Mouse (Mus musculus) heart, postnatal 10 days (tissue): Measurements from ENCODE around the gene Bcl2a1d. TPM values are rescaled to one million over a fixed set of nuclear protein-coding genes. Genes with fewer than 3 reads are reported as not detected.
"Not testable (repeated sequence)": the region's sequence is repeated elsewhere in the genome, so short reads cannot be mapped to it uniquely, and the experiment has no call there.

ENCODE experiments used
- DNase-seq, 2 experiments: peaks; one replicate each; pipeline ENCODE4 v3.0.0; 2021
- intact Hi-C: fragments of 180-260 bp; cut with DNase I; formaldehyde crosslinking; loops from one replicate; pipeline ENCODE4 v1.15.1; 2025
- total RNA-seq, 2 experiments: library from RNA; stranded (reverse); gene quantifications; 2 replicates each; pipeline ENCODE4 v1.2.3; 2021

Gene Bcl2a1d
- under 1 TPM; 0.52 to 0.60 TPM for total RNA-seq

DNA sequence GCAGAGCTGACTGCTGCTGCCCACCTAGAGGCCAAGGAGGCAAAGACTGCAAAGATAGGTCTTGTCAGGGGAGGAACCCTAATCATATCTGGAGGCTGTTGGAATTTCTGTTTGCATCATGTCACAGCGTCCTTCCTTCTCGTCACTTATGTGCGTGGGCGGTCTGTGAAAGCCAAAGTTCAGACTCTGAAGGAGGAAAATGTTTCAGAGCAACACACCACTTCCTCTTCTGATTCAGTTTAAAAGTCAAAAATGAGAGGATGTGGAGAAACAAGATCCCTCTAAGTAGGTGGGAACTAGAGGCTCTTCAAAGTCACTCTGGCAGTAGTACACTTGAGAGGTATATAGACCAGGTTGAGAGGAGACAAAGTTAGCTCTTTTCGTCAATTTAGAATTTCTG, at the start of gene Bcl2a1d:
Gene Bcl2a1d (minus strand): TSS at position 187 of the 400 bp plus-strand sequence.
- peak in 1 of 2 experiments; percentile 18 for DNase-seq
- intact Hi-C loops: not testable (repeated sequence)

DNA sequence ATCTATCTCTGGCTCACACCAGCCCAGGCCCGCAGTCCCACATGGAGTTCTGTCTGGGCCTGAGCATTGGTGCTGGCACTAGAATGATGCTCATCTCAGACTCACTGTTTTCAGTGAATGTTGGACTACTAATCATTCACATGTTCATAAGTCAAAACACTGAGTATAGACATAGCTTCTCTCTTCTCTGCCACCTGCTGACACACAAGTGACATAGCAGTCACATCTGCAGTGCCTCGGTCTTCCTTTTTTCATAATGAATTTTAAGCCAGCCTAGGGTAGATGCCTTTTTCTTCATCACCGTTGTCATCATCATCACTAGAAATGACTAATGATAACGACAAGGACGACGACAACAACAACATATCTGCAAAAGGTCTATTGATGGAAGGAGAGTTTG, 38.5 kb upstream of the Bcl2a1d start:
- DNase-seq, intact Hi-C loops: not testable (repeated sequence)

- intact Hi-C loops, DNase-seq: not testable (repeated sequence)
These were observed 37.8 kb upstream of the Bcl2a1d start for GRCm38 (mm10) chr9:88769470-88769869.

DNA sequence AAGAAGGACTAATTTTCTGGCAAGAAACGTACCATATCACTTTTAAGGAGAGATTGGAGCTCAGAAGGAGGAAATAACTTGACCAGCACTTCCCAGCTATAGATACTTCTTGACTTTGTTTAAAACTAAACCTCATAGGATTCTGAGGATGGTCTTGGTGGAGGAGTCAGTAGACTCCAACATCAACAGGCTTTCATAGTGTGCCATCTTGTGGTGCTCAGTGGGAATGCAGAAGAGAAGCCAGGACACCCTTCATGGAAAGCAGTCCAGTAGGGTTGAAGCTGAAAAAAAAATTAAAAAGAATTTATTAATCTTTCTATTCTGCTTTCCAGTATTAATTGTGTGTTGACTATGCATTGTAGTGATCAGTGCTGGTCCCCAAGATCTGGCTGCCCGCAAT, 15.0 kb upstream of the Bcl2a1d start:
- intact Hi-C loops: not testable (repeated sequence)
- peak; percentile 38 to 54 for DNase-seq

DNA sequence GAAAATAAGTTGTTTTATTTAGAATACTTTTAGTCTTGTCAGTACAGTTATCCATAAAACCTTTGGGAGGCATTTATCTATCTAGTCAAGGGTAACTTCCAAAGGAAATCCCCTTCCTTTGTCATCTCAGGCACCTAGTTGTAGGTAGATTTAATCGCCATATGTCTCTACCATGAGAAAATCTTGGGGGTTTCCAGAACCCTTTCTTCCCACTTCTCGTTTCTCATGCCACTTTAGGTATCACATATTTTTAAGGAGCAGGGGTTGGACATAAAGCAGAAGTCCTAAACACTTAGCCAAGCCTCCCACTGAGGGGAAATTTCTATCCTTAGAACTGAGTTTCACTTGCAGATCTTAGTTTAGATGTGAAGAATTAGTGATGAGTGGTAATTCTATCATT, 14.3 kb upstream of the Bcl2a1d start:
- intact Hi-C loops, DNase-seq: not testable (repeated sequence)

- intact Hi-C loops, DNase-seq: not testable (repeated sequence)
These were observed 3.6 kb upstream of the Bcl2a1d start for GRCm38 (mm10) chr9:88735289-88735688.

DNA sequence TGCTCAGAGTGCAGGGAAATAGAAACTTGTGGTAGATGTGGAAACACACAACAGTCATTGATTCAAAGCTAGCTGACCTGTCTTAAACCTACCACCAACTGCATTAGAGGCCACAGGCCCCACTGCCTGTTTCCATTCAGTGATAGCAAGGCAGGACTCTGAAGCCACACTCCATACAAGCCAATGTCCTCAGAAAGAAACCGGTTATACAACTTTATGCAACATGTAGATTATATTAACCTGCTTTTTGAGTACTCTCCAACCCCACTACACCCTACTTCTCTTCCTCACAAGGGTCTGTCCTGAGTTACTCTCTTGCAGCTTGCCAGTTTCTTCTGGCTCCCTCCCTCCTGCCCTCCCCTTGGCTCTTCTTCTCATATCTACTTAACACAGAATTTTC, 1.5 kb upstream of the Bcl2a1d start:
- intact Hi-C loops, DNase-seq: not testable (repeated sequence)

DNA sequence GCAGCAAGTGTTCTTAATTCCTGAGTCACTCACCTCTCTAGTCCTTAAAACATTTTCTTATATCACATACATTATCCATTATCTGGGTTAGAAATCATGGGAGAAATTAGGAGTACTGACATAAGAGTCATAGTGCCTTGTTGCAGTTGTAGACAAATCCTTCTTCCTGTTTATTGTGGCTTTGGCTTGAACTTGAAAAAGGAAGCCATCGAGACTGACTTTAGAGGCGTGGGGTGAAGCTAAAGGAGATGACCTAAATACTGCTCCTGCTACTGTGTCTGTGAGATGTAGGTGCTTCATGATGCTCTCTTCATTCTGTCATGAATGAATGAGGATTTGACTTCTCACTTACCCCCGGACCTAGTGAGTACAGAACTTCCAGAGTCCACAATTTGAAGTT, 620 bp upstream of the Bcl2a1d start:
- DNase-seq, intact Hi-C loops: not testable (repeated sequence)

DNA sequence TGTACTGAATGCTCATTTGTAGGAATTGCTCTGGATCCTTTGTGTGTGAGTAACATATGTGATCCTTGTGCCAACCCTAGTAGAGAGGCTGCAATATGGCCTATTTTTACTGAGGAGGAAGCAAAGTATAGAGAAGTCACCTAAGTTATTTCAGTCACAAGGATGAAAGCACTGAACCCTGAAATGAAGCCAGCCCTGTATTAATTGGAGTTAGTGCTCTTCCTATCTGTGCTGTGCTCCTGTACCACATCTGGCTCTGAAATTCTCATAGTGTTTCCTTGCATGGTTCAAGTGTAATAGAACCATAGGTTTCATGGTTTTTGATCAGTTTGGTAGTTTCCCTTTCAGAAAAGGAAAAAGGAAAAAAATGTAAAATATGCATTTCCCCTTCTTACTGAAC, 3.4 kb downstream of the Bcl2a1d start:
- DNase-seq, intact Hi-C loops: not testable (repeated sequence)

GRCm38 (mm10) chr9:88721628-88722027, 10.1 kb downstream of the Bcl2a1d start:
- DNase-seq, intact Hi-C loops: not testable (repeated sequence)

GRCm38 (mm10) chr9:88719989-88720537, 11.7 kb downstream of the Bcl2a1d start, which contains the start of gene Mthfsl:
Mthfsl (minus strand) TSS chr9:88720296.
- peak; percentile 57 to 61 for DNase-seq
- intact Hi-C loops: loop anchor here (10.0 kb wide), 1 partner anchor 175 kb away; the partner anchor contains the start of gene Zfp949

GRCm38 (mm10) chr9:88719073-88719921, 12.4 kb downstream of the Bcl2a1d start:
- intact Hi-C loops: loop anchor here (10.0 kb wide), 1 partner anchor 174 kb away; the partner anchor contains the start of gene Zfp949
- DNase-seq: peak; percentile 49 to 50

DNA sequence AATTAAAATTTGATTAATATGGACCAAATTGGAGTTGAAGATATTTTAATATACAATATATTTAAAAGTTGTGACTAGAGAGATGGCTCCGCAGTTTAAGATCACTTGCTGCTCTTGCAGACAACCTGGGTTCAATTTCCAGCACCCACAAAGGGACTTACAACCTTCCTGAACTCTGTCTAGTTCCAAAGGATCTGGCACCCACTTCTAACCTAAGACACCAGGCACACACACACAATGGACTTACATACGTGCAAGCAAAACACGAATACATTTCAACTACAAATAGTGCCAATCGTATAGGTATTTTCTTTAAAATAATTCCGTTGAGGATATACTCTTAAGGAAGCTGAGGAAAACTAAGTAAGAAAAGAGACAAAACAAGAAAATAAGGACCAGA, 13.1 kb downstream of the Bcl2a1d start:
- intact Hi-C loops: loop anchor here (10.0 kb wide), 1 partner anchor 174 kb away; the partner anchor contains the start of gene Zfp949
- peak in 1 of 2 experiments; percentile 30 for DNase-seq

DNA sequence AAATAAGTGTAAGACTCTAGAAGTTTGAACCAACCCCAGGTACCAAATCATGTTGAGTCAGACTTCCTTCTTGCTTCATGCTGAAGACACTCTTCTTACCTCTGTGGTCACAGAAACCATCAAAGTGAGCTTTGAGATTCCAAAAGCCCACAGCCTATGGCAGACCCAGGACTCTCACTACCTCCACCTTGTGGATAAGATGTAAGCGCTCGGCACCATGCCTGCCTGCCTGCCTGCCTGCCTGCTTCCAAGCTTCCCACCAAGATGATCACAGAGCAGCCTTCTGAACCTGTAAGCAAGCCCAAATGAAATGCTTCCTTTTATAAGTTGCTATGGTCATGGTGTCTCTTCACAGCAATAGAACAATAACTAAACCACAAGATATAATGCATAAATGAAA, 13.6 kb downstream of the Bcl2a1d start:
- intact Hi-C loops: loop anchor here (10.0 kb wide), 1 partner anchor 173 kb away; the partner anchor contains the start of gene Zfp949

DNA sequence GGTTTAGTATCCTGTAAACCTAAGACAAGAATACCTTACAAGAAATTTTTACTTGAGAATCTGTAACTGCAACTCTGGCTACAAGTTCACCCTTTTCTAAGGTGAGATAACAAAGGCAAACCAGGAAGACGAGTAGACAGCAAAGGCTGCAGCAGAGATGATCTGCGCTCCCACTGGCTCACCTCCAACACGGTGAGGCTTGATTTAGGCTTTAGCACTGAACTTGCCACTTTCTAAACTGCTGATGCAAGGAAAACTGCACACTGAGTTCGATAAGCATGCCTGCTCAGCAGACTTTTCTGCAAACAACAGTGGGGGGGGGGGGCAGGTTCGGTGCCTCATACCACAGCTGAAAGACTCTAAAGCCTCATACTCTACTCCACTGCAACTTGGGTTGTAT, 17.2 kb downstream of the Bcl2a1d start:
- DNase-seq: not testable (repeated sequence)
- intact Hi-C loops: loop anchor here (10.0 kb wide), 1 partner anchor 170 kb away; the partner anchor contains the start of gene Zfp949

More for the DNA sequence above, 13.6 kb downstream of the Bcl2a1d start:
- DNase-seq: peak; percentile 33 to 58

DNA sequence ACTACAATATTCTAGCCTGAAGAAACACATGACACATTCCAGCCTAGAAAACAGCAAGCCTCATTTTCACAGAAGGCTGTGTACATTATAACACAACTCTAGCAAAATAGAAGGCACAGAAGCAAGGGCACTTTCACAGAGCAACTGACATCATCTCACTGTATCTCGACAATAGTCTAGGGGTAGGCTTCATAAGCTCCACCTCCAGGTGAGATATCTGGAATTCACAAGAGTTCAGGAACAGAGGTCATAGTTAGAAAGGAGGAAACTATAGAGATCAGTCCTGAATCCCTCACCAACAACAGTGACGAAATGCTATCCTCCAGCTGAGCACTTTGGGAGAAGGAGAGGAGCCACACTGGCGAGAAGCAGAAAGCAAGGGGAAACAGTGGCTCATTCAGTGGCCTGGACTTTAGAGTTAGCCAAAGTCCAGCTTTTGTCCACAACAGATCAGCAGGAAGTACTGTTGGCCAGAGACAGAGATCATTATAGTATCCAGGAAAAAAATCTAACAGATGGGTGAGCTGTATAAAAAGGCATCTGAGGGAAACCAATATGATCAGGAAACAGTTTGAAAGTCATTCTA, 19.5 kb downstream of the Bcl2a1d start:
- intact Hi-C loops: loop anchor here (10.0 kb wide), 1 partner anchor 167 kb away; the partner anchor contains the start of gene Zfp949
- DNase-seq: not testable (repeated sequence)

DNA sequence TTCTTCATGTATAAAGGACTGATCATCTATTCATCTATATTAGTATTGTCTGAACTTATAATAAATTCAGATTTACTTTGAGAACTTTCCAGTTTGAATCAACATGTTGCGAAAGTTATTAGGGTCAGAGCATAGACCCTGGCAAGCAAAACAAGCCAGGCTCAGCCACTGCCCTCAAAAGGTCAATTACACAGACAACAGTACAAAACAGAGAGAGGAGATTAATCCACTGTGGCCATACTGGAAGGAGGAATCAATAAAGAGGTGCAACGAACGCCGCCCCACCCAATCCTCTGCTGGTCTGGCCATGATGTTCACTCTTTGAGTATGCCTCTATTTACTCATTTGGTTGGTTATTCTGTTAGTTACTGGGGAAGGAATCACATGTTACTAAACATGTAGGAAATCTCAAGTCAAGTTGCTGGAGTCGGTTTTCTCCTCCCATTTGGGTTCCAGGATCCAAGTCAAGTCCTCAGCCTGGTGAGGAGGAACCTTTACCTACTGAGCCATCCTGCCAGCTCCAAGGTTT, 20.7 kb downstream of the Bcl2a1d start:
- DNase-seq: not testable (repeated sequence)
- intact Hi-C loops: loop anchor here (10.0 kb wide), 1 partner anchor 166 kb away; the partner anchor contains the start of gene Zfp949

GRCm38 (mm10) chr9:88710439-88710838, 21.3 kb downstream of the Bcl2a1d start:
- not testable (repeated sequence) for DNase-seq
- intact Hi-C loops: loop anchor here (10.0 kb wide), 1 partner anchor 166 kb away; the partner anchor contains the start of gene Zfp949

- not testable (repeated sequence) for DNase-seq
- intact Hi-C loops: loop anchor here (10.0 kb wide), 1 partner anchor 165 kb away; the partner anchor contains the start of gene Zfp949
These were observed 21.9 kb downstream of the Bcl2a1d start for GRCm38 (mm10) chr9:88709794-88710193.

DNA sequence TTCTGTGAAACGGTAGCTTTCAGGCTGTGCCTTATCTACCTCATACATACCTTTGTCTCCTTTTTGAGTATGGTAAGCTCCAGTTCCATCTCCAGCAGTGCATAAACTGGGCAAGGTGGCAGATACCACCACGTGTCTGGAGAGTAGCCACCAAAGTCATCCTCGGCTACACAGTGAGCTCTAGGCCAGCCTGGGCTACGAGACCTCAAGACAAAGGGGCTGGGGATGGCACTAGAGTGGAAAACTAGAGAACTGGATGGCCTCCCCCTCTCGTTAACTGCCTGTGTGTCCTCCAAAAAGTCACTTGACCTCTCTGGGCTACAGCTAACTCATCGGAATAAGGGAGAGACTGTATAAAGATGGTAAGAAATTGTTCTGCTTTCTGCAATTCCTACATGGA, 22.4 kb downstream of the Bcl2a1d start:
- intact Hi-C loops: no loop called here
- no peak for DNase-seq
